Mouse (Mus musculus) limb, embryonic 12.5 days (tissue): ENCODE data around the gene Tedc1. TPM values are rescaled to one million over a fixed set of nuclear protein-coding genes. Genes with fewer than 3 reads are reported as not detected.

Experiments used
- ATAC-seq: fragments of 200-750 bp; cut with Nextera tagmentation; 2 replicates; pipeline ENCODE4 v1.8.0; 2017; ENCODE audit warnings: low read depth, moderate TSS enrichment; ENCODE audit not compliant: insufficient number of reproducible peaks, insufficient read depth, low FRiP score, low TSS enrichment
- H3K27ac ChIP-seq: fragments of 300-500 bp; sonication (generic); 2 replicates; pipeline ENCODE4 v1.5.1; 2016; ENCODE audit warnings: mild to moderate bottlenecking, moderate library complexity
- H3K27me3 ChIP-seq: fragments of 300-500 bp; sonication (generic); 2 replicates; pipeline ENCODE4 v1.6.1; 2016; ENCODE audit warnings: mild to moderate bottlenecking, moderate library complexity
- H3K36me3 ChIP-seq: fragments of 300-500 bp; sonication (generic); 2 replicates; pipeline ENCODE4 v1.6.1; 2016; ENCODE audit warnings: mild to moderate bottlenecking, moderate library complexity
- H3K4me1 ChIP-seq: fragments of 300-500 bp; sonication (generic); replicated peaks from 2 replicates; pipeline ENCODE4 v1.6.1; 2016
- H3K4me2 ChIP-seq: fragments of 300-500 bp; sonication (generic); 2 replicates; pipeline ENCODE4 v1.6.1; 2016; ENCODE audit warnings: mild to moderate bottlenecking, moderate library complexity
- H3K4me3 ChIP-seq: fragments of 300-500 bp; sonication (generic); replicated peaks from 2 replicates; pipeline ENCODE4 v1.5.1; 2016; ENCODE audit warnings: mild to moderate bottlenecking
- H3K9ac ChIP-seq: fragments of 300-500 bp; sonication (generic); replicated peaks from 2 replicates; pipeline ENCODE4 v1.6.1; 2016; ENCODE audit warnings: mild to moderate bottlenecking, moderate library complexity
- H3K9me3 ChIP-seq: fragments of 300-500 bp; sonication (generic); 2 replicates; pipeline ENCODE4 v1.6.1; 2016; ENCODE audit warnings: mild to moderate bottlenecking, moderate library complexity
- WGBS: fragments of 180-500 bp; shearing (Covaris S2); methylation state at CpG from one replicate; pipeline ENCODE4 v1.1.7; 2016; 5-methylcytosine and 5-hydroxymethylcytosine counted together
- polyA plus RNA-seq: library from polyadenylated mRNA; unstranded; fragments of >200 nt; fragmentation: Nextera tagmentation; extraction: Ambion mirVana; gene quantifications from 2 replicates; pipeline ENCODE4 v1.2.1, GENCODE M21; 2016

The Tedc1 gene
- polyA plus RNA-seq, 1 experiment from 2014 or later: 44.6 TPM

DNA sequence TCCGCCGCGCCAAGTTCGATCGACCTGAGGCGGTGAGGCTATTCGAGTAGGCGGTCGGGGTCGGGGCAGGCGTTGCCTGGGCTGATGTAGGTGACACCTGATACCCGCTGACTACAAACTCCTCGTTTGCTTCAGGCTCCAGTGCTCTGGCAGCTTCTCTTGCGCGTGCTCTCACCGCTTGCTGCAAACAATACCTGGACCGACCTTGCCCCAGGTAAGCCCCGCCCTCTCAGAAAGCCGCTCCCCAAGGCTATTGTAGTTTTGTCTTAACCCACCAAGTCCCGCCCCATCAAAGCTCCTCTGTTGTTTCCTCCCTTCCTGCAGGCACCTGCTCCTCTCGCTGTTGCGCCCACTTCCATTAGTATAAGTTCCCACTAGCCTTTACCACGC, 314 bp downstream of the Tedc1 start:
- peak overlapping the region; percentile 56; the same call in 1 of the 2 replicates for H3K27ac ChIP-seq
- H3K4me3 ChIP-seq: peak overlapping the region; percentile 63
- no peak; the same call in 1 of the 2 replicates for ATAC-seq

DNA sequence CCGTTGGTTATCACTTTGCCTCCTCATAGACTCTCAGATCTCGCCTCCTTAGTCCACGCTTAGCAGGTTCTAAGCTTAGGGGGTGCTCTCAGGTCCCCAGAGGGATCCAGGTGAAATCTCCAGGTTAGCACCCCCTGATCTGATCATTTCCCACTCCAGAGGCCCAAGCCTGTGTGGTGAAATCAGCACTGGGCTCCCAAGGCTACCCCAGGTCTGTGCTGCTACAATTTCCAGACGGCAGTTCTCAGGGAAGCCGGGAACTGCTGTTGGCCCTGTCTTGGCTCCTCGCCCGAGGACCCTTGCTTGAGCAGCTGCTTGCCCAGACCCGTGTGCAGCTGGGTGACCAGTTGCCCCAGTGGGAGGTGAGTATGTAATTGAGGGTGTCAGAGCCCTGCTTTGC, 781 bp downstream of the Tedc1 start:
- no peaks in the 10 kb centered on the region for H3K9me3 ChIP-seq
- peaks cover 23% of the 10 kb centered on the region for H3K4me1 ChIP-seq
- peak overlapping the region; percentile 83 for H3K4me2 ChIP-seq
- WGBS: 40% methylated on average over 8 of the region's 8 CpGs
- ATAC-seq: no peak
- H3K27me3 ChIP-seq: peaks cover 20% of the 10 kb centered on the region
- peak overlapping the region; percentile 63 for H3K4me3 ChIP-seq
- peaks cover 27% of the 10 kb centered on the region for H3K36me3 ChIP-seq
- no peak overlapping the region for H3K27ac ChIP-seq
- H3K9ac ChIP-seq: peak overlapping the region; percentile 60

More for the DNA sequence above, 314 bp downstream of the Tedc1 start:
- WGBS: 0% methylated on average over 23 of the region's 23 CpGs
- H3K4me1 ChIP-seq: peaks cover 26% of the 10 kb centered on the region
- H3K9ac ChIP-seq: peak overlapping the region; percentile 60
- H3K36me3 ChIP-seq: peaks cover 22% of the 10 kb centered on the region
- H3K9me3 ChIP-seq: no peaks in the 10 kb centered on the region
- peaks cover 25% of the 10 kb centered on the region for H3K27me3 ChIP-seq
- H3K4me2 ChIP-seq: peak overlapping the region; percentile 83

- H3K4me2 ChIP-seq: peak overlapping the region; percentile 83
- H3K9me3 ChIP-seq: no peaks in the 10 kb centered on the region
- whole genome bisulfite sequencing: 92% methylated on average over 8 of the region's 8 CpGs
- peaks cover 15% of the 10 kb centered on the region for H3K27me3 ChIP-seq
- peak overlapping the region; percentile 60; the same call in 1 of the 2 replicates for H3K9ac ChIP-seq
- no peak overlapping the region for H3K27ac ChIP-seq
- peaks cover 18% of the 10 kb centered on the region for H3K4me1 ChIP-seq
- no peak overlapping the region for H3K4me3 ChIP-seq
- no peak for ATAC-seq
- H3K36me3 ChIP-seq: peaks cover 32% of the 10 kb centered on the region
Observed at GRCm38 (mm10) chr12:113157521-113157920, 1.3 kb downstream of the Tedc1 start.

GRCm38 (mm10) chr12:113157971-113158370, 1.8 kb downstream of the Tedc1 start:
- ATAC-seq: no peak
- H3K4me2 ChIP-seq: no peak overlapping the region
- no peak overlapping the region for H3K27ac ChIP-seq
- H3K9ac ChIP-seq: no peak overlapping the region
- peaks cover 18% of the 10 kb centered on the region for H3K4me1 ChIP-seq
- H3K27me3 ChIP-seq: peaks cover 11% of the 10 kb centered on the region; the same call in 1 of the 2 replicates
- H3K9me3 ChIP-seq: no peaks in the 10 kb centered on the region
- H3K36me3 ChIP-seq: peaks cover 36% of the 10 kb centered on the region
- no peak overlapping the region for H3K4me3 ChIP-seq
- WGBS: 92% methylated on average over 8 of the region's 8 CpGs

DNA sequence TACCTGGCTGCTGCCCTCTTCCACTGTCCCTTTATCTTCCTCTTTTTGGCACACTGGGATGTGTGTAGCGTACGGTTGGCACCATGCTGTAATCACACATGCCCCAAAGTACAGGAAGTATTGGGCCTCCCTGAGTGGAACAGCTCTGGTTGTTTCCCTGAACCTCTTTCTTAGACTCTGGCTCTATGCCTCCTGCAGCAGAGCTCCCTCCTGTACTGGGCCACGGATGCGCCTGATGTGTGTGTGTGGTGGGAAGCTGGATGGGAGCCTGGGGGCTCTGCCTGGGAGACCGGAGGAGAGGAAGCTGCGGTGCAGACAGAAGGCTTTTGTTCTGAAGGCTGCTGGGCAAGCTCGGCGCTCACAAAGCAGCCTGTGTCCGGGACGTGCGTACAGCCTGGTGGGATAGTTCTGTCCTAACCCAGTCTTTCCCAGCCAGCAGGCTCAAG, 7.4 kb downstream of the Tedc1 start:
- Histone ChIP-seq H3K9me3 (no peaks in the 10 kb centered on the region), H3K4me2 (no peak overlapping the region), H3K4me3 (no peak overlapping the region), H3K4me1 (no peaks in the 10 kb centered on the region), H3K27me3 (no peaks in the 10 kb centered on the region; the same call in 1 of the 2 replicates), H3K36me3 (peaks cover 36% of the 10 kb centered on the region), H3K27ac (peak overlapping the region; percentile 5; the same call in 1 of the 2 replicates), H3K9ac (no peak overlapping the region)
- no peak for ATAC-seq
- 89% methylated on average over 11 of the region's 11 CpGs for WGBS

DNA sequence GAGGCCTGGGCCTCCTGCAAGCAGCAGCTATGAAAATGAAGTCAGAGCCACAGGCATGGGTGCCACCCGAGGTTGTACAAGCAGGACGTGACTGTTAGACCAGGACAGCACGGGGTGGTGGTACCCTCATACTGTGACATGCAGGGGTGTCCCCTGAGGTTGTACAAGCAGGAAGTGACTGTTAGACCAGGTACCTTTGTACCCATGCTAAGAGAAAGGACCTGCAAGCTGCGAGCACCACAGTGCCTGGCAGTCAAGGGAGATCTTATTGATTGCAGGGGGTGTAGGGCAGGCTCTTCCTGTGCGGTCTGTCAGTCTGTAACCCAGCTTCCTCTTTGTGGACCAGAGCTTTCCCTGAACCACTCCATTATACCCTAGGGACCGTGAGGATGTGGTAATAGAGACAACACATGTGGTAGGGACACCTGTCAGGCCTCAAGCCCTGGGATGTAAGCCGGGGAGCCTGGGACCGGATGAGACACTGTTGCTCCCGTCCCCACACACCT, 11.9 kb downstream of the Tedc1 start:
- no peak for ATAC-seq
- Histone ChIP-seq H3K4me3 (no peak overlapping the region), H3K9ac (no peak overlapping the region), H3K27ac (no peak overlapping the region), H3K36me3 (peaks cover 10% of the 10 kb centered on the region), H3K4me2 (no peak overlapping the region), H3K9me3 (no peaks in the 10 kb centered on the region), H3K27me3 (no peaks in the 10 kb centered on the region; the same call in 1 of the 2 replicates), H3K4me1 (no peaks in the 10 kb centered on the region)
- 79% methylated on average over 9 of the region's 9 CpGs for WGBS

DNA sequence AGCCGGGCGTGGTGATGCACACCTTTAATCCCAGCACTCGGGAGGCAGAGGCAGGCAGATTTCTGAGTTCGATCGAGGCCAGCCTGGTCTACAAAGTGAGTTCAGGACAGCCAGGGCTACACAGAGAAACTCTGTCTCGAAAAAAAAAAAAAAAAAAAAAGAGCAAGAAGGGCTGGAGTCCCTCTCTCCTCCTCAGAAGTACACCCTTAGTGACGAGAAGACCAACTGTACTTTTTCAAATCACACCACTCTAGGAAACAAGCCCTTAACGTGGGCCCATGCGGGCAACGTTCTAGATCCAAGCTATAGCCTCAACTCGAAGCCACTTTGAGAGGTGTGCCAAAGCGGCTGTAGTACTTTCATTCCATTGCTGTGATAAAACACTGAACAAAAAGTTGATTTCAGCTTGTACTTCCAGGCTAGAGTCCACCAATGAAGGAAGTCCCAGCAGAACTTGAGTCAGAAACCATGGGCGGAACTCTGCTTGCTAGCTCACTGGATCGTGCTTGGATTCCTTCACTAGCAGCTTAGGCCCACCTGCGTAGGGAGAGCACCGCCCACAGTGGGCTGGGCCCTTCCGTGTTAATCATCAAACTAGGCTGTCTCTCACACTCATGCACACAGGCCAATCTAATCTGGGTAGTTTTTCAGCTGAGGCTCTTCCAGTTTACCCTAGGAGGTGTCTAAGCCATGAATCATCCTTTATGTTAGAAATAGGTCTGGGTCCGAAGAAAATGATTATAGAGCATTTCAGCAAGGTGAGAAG, 20.9 kb downstream of the Tedc1 start:
- ATAC-seq: no peak
- Histone ChIP-seq H3K27ac (no peak overlapping the region), H3K9me3 (no peaks in the 10 kb centered on the region), H3K27me3 (no peaks in the 10 kb centered on the region), H3K4me1 (no peaks in the 10 kb centered on the region), H3K4me2 (no peak overlapping the region), H3K36me3 (no peaks in the 10 kb centered on the region), H3K4me3 (no peak overlapping the region), H3K9ac (no peak overlapping the region)
- WGBS: 81% methylated on average over 18 of the region's 18 CpGs

DNA sequence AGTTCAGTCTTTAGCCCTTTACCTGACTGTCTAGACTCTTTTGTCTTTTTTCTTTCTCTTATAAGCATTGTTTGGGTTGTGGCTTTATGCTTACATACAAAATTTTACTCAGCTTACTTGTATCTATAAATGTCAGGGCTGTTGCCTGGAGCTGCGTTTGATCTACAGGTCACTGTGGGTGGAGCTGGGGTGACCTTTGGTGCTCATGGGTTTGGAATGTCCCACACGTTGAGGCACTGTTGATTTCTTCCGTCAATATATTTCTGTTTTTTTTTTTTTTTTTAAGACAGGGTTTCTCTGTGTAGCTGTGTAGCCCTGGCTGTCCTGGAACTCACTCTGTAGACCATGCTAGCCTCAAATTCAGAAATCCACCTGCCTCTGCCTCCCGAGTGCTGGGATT, 24.8 kb downstream of the Tedc1 start:
- no peak overlapping the region for H3K9ac ChIP-seq
- H3K27ac ChIP-seq: no peak overlapping the region
- H3K9me3 ChIP-seq: no peaks in the 10 kb centered on the region
- no peaks in the 10 kb centered on the region for H3K36me3 ChIP-seq
- H3K27me3 ChIP-seq: peaks cover 18% of the 10 kb centered on the region
- 54% methylated on average over 4 of the region's 4 CpGs for WGBS
- H3K4me1 ChIP-seq: 0 out of 2 replicates have a peak, but pooled peaks cover 9% of the 10 kb centered on the region
- ATAC-seq: no peak
- H3K4me3 ChIP-seq: no peak overlapping the region
- no peak overlapping the region for H3K4me2 ChIP-seq

- peak overlapping the region; percentile 70; the same call in 1 of the 2 replicates for H3K4me3 ChIP-seq
- H3K4me2 ChIP-seq: peak overlapping the region; percentile 83
- peaks cover 44% of the 10 kb centered on the region for H3K27me3 ChIP-seq
- H3K27ac ChIP-seq: no peak overlapping the region
- H3K36me3 ChIP-seq: peaks cover 19% of the 10 kb centered on the region
- ATAC-seq: no peak
- 60% methylated on average over 5 of the region's 5 CpGs for WGBS
- no peak overlapping the region for H3K9ac ChIP-seq
- no peaks in the 10 kb centered on the region for H3K9me3 ChIP-seq
- H3K4me1 ChIP-seq: peaks cover 29% of the 10 kb centered on the region
Observed at GRCm38 (mm10) chr12:113184945-113185344, 28.7 kb downstream of the Tedc1 start.

GRCm38 (mm10) chr12:113185442-113186291, 29.4 kb downstream of the Tedc1 start, which contains the start of gene Tmem121:
Gene Tmem121 (plus strand): TSS chr12:113185930.
- H3K36me3 ChIP-seq: peaks cover 26% of the 10 kb centered on the region
- H3K4me3 ChIP-seq: peak within 1 kb of the TSS; percentile 70
- peaks cover 29% of the 10 kb centered on the region for H3K4me1 ChIP-seq
- H3K4me2 ChIP-seq: peak within 1 kb of the TSS; percentile 83
- ATAC-seq: peak; percentile 32
- no peak within 1 kb of the TSS for H3K27ac ChIP-seq
- H3K27me3 ChIP-seq: peaks cover 44% of the 10 kb centered on the region
- peak within 1 kb of the TSS; percentile 75 for H3K9ac ChIP-seq
- H3K9me3 ChIP-seq: no peaks in the 10 kb centered on the region
- 1% methylated on average over 62 of the region's 63 CpGs for WGBS
